Mouse (Mus musculus) neural tube, embryonic 13.5 days (tissue): Measurements from ENCODE around the gene Lamtor3. TPM values are rescaled to one million over a fixed set of nuclear protein-coding genes. Genes with fewer than 3 reads are reported as not detected.
"Not testable (repeated sequence)": the region's sequence is repeated elsewhere in the genome, so short reads cannot be mapped to it uniquely, and the experiment has no call there.

ENCODE experiments used
- ATAC-seq: fragments of 200-750 bp; cut with Nextera tagmentation; 2 replicates; pipeline ENCODE4 v1.8.0; 2017; ENCODE audit warnings: low read depth, mild to moderate bottlenecking, moderate TSS enrichment, moderate library complexity
- H3K27ac ChIP-seq: fragments of 300-500 bp; sonication (generic); replicated peaks from 2 replicates; pipeline ENCODE4 v1.5.1; 2015; ENCODE audit warnings: moderate library complexity, mild to moderate bottlenecking, inconsistent platforms
- H3K27me3 ChIP-seq: fragments of 300-500 bp; sonication (generic); 2 replicates; pipeline ENCODE4 v1.6.1; 2015; ENCODE audit warnings: mild to moderate bottlenecking, inconsistent platforms
- H3K36me3 ChIP-seq: fragments of 300-500 bp; sonication (generic); 2 replicates; pipeline ENCODE4 v1.6.1; 2015; ENCODE audit warnings: mild to moderate bottlenecking, inconsistent platforms
- H3K4me1 ChIP-seq: fragments of 300-500 bp; sonication (generic); replicated peaks from 2 replicates; pipeline ENCODE4 v1.6.1; 2015; ENCODE audit warnings: inconsistent platforms
- H3K4me2 ChIP-seq: fragments of 300-500 bp; sonication (generic); 2 replicates; pipeline ENCODE4 v1.6.1; 2015; ENCODE audit warnings: inconsistent platforms, mild to moderate bottlenecking, moderate library complexity
- H3K4me3 ChIP-seq: fragments of 300-500 bp; sonication (generic); 2 replicates; pipeline ENCODE4 v1.5.1; 2015; ENCODE audit warnings: mild to moderate bottlenecking, inconsistent platforms
- H3K9ac ChIP-seq: fragments of 300-500 bp; sonication (generic); 2 replicates; pipeline ENCODE4 v1.6.1; 2015; ENCODE audit warnings: moderate library complexity, mild to moderate bottlenecking, inconsistent platforms
- H3K9me3 ChIP-seq: fragments of 300-500 bp; sonication (generic); 2 replicates; pipeline ENCODE4 v1.6.1; 2016; ENCODE audit warnings: inconsistent platforms
- WGBS: fragments of 180-500 bp; shearing (Covaris S2); methylation state at CpG from one replicate; pipeline ENCODE4 v1.1.7; 2015; 5-methylcytosine and 5-hydroxymethylcytosine counted together
- polyA plus RNA-seq: library from polyadenylated mRNA; unstranded; fragments of >200 nt; fragmentation: Nextera tagmentation; extraction: Ambion mirVana; gene quantifications from 2 replicates; pipeline ENCODE4 v1.2.1, GENCODE M21; 2015

Lamtor3 gene
- polyA plus RNA-seq, 1 experiment from 2014 or later, result 115 TPM

DNA sequence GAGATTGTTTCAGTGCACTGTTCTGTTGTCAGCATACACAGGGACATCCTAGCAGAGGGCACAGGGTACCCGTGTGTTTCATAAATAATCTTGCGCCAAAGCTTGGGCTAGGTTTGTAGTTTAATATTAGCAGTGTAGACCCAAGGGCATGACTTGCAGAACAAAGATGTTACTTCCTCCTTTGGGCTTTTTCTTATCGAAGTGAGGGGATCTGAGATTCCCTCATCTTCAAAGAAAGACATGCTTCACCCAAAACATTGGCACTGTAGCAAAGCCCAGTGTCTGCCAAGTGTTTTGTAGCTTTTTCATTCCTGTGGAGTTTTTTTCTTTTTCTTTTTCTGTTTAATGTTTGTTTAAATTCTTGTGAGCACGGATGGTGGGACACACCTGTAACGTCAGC lies 20.6 kb upstream of the Lamtor3 start:
- 95% methylated on average over 5 of the region's 5 CpGs for WGBS
- H3K27ac ChIP-seq, result no peak overlapping the region
- no peak overlapping the region for H3K4me2 ChIP-seq
- H3K9ac ChIP-seq, result no peak overlapping the region
- ATAC-seq, result no peak
- no peak overlapping the region for H3K4me3 ChIP-seq
- H3K4me1 ChIP-seq, result peaks cover 5% of the 10 kb centered on the region; the same call in 1 of the 2 replicates
- peaks cover 38% of the 10 kb centered on the region for H3K36me3 ChIP-seq
- H3K27me3 ChIP-seq, result no peaks in the 10 kb centered on the region
- no peaks in the 10 kb centered on the region for H3K9me3 ChIP-seq

DNA sequence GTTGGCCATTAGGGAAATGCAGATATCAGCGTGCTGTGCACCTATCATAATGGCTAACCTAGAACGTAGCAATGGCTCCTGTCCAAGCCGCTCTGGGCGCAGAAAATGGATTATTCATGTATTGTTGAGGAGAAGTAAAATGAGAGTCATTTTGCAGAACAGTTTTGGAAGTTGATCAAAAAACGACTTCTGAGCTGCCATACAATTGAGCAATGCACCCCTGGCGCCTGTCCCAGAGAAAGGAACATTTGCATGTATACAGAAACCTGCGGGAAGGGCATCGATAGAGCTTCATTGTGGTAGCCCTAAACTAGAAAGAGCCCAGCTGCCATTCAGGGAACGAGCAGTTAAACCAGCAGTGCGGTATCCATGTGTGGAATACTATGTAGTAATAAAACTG lies 18.2 kb upstream of the Lamtor3 start:
- H3K9me3 ChIP-seq, result no peaks in the 10 kb centered on the region
- no peak overlapping the region for H3K4me2 ChIP-seq
- H3K27me3 ChIP-seq, result no peaks in the 10 kb centered on the region
- H3K4me3 ChIP-seq, result no peak overlapping the region
- peaks cover 34% of the 10 kb centered on the region for H3K36me3 ChIP-seq
- no peak overlapping the region for H3K27ac ChIP-seq
- H3K9ac ChIP-seq, result no peak overlapping the region
- 72% methylated on average over 10 of the region's 10 CpGs for WGBS
- H3K4me1 ChIP-seq, result peaks cover 5% of the 10 kb centered on the region; the same call in 1 of the 2 replicates
- no peak for ATAC-seq

DNA sequence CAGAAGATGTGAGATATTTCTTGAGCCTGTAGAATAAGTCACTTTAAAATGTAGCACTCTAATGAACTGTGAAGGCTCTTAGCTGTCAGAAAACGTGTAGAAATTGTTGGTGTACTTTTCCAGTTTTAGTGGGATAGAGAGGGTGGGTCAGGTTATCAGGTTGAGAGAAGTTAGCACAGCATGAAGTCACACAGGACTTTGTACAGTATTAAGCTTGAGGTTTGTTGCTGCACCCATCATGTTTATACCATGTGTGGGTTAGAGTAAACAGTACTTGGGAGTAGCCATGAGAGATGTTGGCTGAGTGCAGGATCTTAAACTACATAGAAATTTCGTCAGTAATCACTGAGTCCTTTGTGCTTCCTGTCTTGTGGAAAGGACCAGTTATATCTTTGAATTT lies 5.2 kb upstream of the Lamtor3 start:
- Histone ChIP-seq H3K9ac (no peak overlapping the region), H3K4me1 (peaks cover 10% of the 10 kb centered on the region), H3K36me3 (peaks cover 3% of the 10 kb centered on the region; the same call in 1 of the 2 replicates), H3K27me3 (no peaks in the 10 kb centered on the region), H3K9me3 (no peaks in the 10 kb centered on the region), H3K27ac (no peak overlapping the region), H3K4me2 (no peak overlapping the region), H3K4me3 (no peak overlapping the region)
- 68% methylated on average over 2 of the region's 2 CpGs for WGBS
- ATAC-seq, result no peak

DNA sequence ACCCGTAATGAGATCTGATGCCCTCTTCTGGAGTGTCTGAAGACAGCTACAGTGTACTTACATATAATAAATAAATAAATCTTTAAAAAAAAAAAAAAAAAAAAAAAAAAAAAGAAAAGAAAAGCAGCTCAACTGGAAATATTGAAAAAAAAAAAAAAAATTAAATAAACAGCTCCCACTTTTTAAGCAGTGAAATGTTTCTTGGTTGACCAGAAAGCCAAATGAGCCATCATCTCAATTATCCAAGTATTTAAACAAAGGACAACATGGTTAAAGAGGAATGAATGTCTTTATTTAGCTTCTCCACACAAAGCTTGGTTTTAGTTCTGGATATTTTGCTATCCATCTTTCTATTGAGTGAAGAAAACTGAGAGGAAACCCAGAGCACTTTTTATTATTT lies 3.7 kb upstream of the Lamtor3 start:
- no CpG with 5 or more reads among the region's 1 CpGs for WGBS
- ATAC-seq, H3K4me2 ChIP-seq, H3K27me3 ChIP-seq, H3K9ac ChIP-seq, H3K9me3 ChIP-seq, H3K27ac ChIP-seq, H3K4me3 ChIP-seq, H3K36me3 ChIP-seq: not testable (repeated sequence)
- peaks cover 18% of the 10 kb centered on the region for H3K4me1 ChIP-seq

DNA sequence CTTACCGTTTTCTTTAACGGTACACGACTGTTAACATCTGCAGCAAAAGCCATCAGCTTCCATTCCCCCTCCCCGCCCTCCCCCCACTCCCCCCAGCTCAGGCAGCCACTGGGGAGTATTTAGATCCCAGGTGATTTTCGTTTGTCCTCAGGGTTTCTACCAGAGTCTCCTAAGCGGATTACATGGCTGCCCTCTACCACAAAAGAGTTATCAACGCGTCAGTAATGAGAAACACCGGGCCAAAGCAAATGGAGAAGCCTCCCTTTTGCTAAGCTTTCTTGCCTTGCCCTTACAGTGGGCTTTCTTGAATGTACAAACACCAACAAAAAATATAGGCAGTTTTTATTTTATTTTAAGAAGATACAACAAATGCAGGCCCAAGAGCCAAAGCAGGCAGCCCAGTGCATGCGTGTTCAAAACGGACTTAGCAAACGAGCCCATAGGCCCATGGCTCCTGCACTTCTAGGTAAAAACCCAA lies 573 bp upstream of the Lamtor3 start:
- Histone ChIP-seq H3K27ac (peak overlapping the region; percentile 84), H3K36me3 (peaks cover 16% of the 10 kb centered on the region), H3K4me3 (peak overlapping the region; percentile 94), H3K4me1 (peaks cover 27% of the 10 kb centered on the region), H3K9me3 (no peaks in the 10 kb centered on the region), H3K27me3 (no peaks in the 10 kb centered on the region), H3K9ac (peak overlapping the region; percentile 94), H3K4me2 (peak overlapping the region; percentile 90)
- ATAC-seq, result peak; percentile 70
- 21% methylated on average over 12 of the region's 12 CpGs for WGBS

DNA sequence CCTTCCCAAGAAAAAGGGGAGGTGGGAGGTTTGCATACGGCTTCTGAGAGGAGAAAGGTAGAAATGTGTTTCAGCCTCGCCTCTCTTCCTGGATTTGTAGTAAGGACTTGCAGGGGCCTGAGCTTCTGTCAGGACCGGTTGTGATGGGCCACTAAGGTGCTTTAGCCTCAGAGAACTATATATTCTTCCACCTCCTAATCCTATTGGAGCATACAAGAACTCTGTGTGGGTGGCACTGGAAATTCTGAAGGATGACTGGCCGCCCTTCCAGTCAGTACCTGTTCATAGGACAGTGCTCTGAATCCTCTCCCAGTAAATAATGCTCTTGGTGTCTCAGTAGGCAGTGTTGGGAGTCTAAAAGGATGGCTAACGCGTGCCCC lies 616 bp downstream of the Lamtor3 start:
- peak; percentile 30 for ATAC-seq

DNA sequence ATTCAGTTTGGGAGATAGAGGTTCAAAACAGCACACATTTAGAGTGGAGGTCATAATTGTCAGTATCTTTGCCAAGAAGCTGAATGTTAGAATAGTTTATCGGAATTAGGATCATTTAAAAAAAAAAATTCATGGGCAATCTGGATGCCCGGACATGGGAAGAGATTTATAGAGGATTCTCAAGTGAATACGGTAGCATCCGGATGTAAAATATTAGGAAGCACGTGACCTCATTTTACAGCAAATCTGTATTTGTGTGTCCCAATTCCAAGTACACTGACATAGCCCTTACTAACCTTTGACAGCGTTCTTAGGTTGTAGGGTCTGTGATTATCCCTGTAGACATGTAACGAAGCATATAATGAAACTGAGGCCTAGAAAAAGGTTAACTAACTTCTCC lies 1.1 kb downstream of the Lamtor3 start:
- H3K4me1 ChIP-seq, result peaks cover 27% of the 10 kb centered on the region
- H3K4me3 ChIP-seq, result peak overlapping the region; percentile 94
- peak overlapping the region; percentile 90 for H3K4me2 ChIP-seq
- H3K9me3 ChIP-seq, result no peaks in the 10 kb centered on the region
- ATAC-seq, result no peak
- H3K36me3 ChIP-seq, result peaks cover 25% of the 10 kb centered on the region
- WGBS, result 91% methylated on average over 7 of the region's 7 CpGs
- no peak overlapping the region for H3K27ac ChIP-seq
- peak overlapping the region; percentile 94 for H3K9ac ChIP-seq
- H3K27me3 ChIP-seq, result no peaks in the 10 kb centered on the region

More for the DNA sequence above, 616 bp downstream of the Lamtor3 start:
- WGBS, result 20% methylated on average over 6 of the region's 6 CpGs
- H3K9me3 ChIP-seq, result no peaks in the 10 kb centered on the region
- peaks cover 22% of the 10 kb centered on the region for H3K36me3 ChIP-seq
- H3K4me2 ChIP-seq, result peak overlapping the region; percentile 90
- peak overlapping the region; percentile 94 for H3K4me3 ChIP-seq
- H3K4me1 ChIP-seq, result peaks cover 27% of the 10 kb centered on the region
- H3K9ac ChIP-seq, result peak overlapping the region; percentile 94
- H3K27me3 ChIP-seq, result no peaks in the 10 kb centered on the region
- H3K27ac ChIP-seq, result peak overlapping the region; percentile 84

DNA sequence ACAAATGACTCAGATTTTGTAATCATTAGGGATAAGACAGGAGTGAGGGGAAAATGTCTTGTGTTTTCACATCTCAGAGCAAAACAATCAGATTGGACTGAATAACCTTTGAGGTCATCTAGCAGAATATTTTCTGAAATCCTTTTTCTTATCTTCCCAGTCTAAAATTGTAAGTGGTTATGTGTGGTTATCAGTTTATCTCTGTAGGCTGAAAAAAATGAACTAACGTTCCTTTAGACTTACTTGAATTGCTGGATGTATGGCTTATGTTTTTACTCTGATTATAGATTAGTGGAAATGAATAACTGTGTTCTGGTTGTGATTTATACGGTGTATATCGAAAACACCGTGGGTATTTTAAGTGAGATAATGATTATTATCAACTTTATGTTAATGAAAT lies 2.3 kb downstream of the Lamtor3 start:
- Histone ChIP-seq H3K4me3 (no peak overlapping the region), H3K9ac (no peak overlapping the region), H3K27me3 (no peaks in the 10 kb centered on the region), H3K4me1 (peaks cover 27% of the 10 kb centered on the region), H3K36me3 (peaks cover 35% of the 10 kb centered on the region), H3K4me2 (no peak overlapping the region), H3K9me3 (no peaks in the 10 kb centered on the region), H3K27ac (no peak overlapping the region)
- WGBS, result 95% methylated on average over 4 of the region's 4 CpGs
- no peak for ATAC-seq

DNA sequence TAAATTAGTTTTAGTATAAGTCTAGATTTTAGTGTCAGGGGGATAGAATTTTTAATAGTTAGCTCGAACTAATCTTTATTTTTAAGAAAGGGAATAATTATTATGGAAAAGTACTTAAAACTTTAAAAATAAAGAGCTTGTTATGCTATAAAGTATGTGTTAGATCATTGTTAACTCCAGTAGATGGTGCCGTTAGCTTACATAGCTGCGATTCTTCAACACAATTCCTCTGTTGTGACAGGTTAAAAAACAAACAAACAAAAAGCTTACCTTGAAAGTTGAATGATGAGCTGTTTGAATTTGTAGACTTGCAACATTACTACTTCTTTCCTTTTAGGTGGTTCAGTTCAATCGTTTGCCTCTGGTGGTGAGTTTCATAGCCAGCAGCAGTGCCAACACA lies 8.7 kb downstream of the Lamtor3 start:
- Histone ChIP-seq H3K4me1 (no peaks in the 10 kb centered on the region), H3K4me2 (no peak overlapping the region), H3K27ac (no peak overlapping the region), H3K9ac (no peak overlapping the region), H3K27me3 (no peaks in the 10 kb centered on the region), H3K9me3 (no peaks in the 10 kb centered on the region), H3K4me3 (no peak overlapping the region), H3K36me3 (peaks cover 73% of the 10 kb centered on the region)
- ATAC-seq, result no peak
- 92% methylated on average over 4 of the region's 4 CpGs for WGBS

DNA sequence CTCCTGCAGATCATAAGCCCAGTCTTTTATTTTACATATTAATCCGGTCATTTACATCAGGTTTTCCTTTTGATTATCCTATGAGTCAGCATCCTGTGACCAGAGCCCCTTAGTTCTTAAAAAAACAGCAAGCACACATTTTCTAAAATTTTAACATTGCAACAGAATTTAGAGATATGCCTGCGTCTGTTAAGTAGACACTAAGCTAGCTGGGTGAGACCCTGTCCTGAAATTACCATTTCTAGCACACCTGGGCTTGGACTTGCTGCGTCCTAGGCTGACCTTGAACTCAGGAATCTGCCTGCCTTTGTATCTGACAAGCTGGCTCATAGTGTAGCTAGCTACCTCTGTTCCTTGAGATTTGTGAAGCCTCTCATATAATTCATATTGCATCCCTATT lies 11.6 kb downstream of the Lamtor3 start:
- Histone ChIP-seq H3K9ac (no peak overlapping the region), H3K4me1 (no peaks in the 10 kb centered on the region), H3K4me2 (no peak overlapping the region), H3K9me3 (no peaks in the 10 kb centered on the region), H3K4me3 (no peak overlapping the region), H3K36me3 (peaks cover 54% of the 10 kb centered on the region), H3K27ac (no peak overlapping the region), H3K27me3 (no peaks in the 10 kb centered on the region)
- WGBS, result 94% methylated on average over 3 of the region's 3 CpGs
- no peak for ATAC-seq

DNA sequence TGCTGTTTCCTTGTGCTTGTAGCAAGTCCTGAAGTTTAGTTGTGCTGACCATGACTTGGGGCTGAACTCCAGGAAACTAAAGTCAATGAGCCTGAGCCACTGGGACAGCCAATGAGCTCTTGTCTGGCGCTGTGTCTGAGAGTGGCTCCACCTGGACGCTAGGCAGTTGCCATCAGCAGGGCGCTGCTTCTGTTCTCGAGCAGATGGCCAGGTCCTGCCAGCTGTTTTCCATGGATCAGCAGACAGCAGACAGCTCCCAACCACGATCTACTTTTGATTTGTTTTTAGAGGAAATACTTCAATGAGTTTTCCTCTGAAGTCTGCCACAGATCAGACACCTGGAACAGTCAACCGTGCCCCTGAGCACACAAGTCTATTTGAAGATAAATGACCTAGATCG lies 14.4 kb downstream of the Lamtor3 start:
- 73% methylated on average over 7 of the region's 7 CpGs for WGBS
- no peak for ATAC-seq

DNA sequence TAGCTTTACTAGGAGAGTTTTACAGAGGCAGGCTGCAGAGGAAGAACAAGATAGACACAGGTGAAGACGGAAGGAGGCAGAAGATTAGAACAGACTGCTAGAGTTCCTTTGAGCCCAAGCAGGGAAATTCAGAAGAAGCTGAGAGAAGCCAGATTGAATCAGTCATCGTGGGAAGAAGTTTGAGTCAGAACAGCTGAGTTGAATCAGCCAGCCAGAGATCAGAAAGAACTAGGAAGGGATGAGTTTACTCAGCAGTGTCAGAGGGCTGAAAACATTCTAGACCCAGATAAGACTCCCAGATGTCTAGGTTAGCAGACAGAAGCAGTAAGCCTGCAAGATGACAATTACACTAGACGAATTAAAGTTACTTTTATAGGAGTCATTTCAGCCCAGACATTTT lies 15.7 kb downstream of the Lamtor3 start:
- no peaks in the 10 kb centered on the region for H3K9me3 ChIP-seq
- no peak overlapping the region for H3K9ac ChIP-seq
- 88% methylated on average over 3 of the region's 3 CpGs for WGBS
- no peaks in the 10 kb centered on the region for H3K27me3 ChIP-seq
- no peak overlapping the region for H3K4me2 ChIP-seq
- peaks cover 25% of the 10 kb centered on the region for H3K36me3 ChIP-seq
- no peak overlapping the region for H3K27ac ChIP-seq
- peaks cover 8% of the 10 kb centered on the region for H3K4me1 ChIP-seq
- no peak for ATAC-seq
- no peak overlapping the region for H3K4me3 ChIP-seq

More for the DNA sequence above, 14.4 kb downstream of the Lamtor3 start:
- Histone ChIP-seq H3K4me2 (no peak overlapping the region), H3K9me3 (no peaks in the 10 kb centered on the region), H3K9ac (no peak overlapping the region), H3K36me3 (peaks cover 34% of the 10 kb centered on the region), H3K4me1 (peaks cover 8% of the 10 kb centered on the region), H3K4me3 (no peak overlapping the region), H3K27ac (no peak overlapping the region), H3K27me3 (no peaks in the 10 kb centered on the region)
